Mouse (Mus musculus) brain, adult 2 months (tissue): ENCODE measurements around the gene Pkn3.
"Not testable (repeated sequence)": the region's sequence is repeated elsewhere in the genome, so short reads cannot be mapped to it uniquely, and the experiment has no call there.

Experiments used
- DNase-seq: peaks from one replicate; pipeline ENCODE4 v3.0.0; 2011; ENCODE audit warnings: low read depth, low spot score

The Pkn3 gene

GRCm38 (mm10) chr2:30095882-30096527, 18.5 kb downstream of the Pkn3 start:
- peak; percentile 56 for DNase-seq

- no peak for DNase-seq
Measured at GRCm38 (mm10) chr2:30100214-30100613, 22.7 kb downstream of the Pkn3 start.

DNA sequence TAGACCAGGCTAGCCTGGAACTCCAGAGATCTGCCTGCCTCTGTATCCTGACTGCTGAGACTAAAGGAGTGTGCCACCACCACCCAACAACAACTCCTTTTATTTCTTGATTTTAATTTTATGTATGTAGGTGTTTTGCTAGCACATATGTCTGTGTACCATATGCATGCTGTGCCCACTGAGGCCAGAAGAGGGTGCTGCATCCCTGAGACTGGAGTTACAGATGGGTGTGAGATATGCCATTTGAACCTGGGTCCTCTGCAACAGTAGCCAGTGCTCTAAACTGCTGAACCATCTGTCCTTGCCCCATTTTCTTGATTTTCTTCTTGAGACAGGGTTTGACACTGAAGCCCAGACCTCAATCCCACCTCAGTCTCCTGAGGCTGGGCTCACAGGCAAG, 28.9 kb downstream of the Pkn3 start:
- peak; percentile 62 for DNase-seq

DNA sequence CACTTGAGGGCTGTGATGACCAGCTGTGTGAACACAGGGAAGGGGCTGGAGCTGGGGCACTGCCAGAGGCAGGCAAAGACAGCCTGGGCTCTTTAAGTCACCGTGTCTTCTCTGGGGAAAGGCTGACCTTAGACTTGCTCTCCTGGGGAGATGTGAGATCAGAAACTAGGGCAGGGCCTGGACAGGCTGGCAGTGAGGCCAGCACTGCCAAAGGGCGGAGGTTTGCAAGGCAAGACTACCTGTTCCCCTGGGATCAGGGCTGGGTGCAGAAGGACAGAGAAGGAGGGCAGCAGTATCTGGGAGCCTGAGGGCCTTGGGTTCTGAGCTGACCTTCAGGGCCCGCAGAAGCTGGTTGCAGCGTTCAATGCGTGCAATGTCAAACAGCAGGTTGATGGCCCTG, 30.2 kb downstream of the Pkn3 start:
- DNase-seq: no peak

DNA sequence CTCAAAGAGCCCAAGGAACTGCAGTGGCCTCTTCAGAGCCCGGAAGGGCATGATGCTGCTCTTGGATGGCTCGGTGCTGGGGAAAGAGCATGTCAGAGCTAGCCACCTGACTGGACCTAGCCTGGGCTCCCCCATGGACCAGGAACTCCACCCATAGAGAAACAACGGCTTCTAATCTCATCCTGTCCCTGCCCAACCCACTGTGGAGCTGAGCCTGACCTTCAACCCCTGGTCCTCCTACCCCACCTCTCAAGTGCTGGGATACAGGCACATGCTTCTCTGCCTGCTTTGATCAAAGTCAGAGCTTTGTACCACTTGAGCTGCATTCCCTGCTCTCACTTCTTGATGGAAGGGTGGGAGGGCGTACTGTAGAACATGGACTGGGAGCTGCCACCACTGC, 30.8 kb downstream of the Pkn3 start:
- no peak for DNase-seq

DNA sequence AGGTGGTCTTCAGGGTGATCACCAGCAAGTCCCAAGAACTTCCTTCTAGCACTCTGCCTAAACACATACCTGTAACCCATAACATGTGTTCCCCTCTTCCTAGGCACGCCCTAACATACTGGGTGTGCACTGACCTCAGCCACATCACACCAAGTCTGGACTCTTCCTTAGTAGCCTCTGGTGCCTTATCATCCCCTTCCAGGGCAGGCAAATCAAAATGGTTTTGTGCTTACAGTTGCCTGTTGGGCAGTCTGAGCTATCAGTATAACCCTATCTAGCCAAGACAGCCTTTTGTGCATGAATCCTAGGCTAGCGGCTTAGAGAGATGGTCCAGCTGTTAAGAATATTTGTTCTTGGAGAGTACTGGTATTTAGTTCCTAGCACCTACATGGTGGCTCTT, 34.0 kb downstream of the Pkn3 start:
- DNase-seq: no peak

DNA sequence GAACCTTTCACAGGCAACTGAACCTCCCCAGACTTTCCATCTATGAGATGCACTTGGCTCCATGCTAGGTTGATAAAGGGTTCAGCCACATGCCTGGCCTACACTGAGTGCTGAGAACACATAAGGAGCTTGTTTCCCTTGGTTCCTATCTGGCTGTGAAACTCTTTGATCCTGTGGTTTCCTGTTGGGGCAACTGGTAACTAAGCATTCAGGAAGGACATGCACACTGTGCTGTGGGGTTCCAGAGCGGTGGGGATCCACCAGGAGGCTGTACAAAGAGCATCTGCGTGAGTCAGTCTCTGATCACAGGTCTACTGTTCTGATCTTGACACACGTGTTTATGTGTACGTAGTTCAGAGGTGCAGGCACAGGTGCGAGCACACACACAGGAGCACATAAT, 35.1 kb downstream of the Pkn3 start:
- no peak for DNase-seq

GRCm38 (mm10) chr2:30119641-30120051, 42.2 kb downstream of the Pkn3 start:
- peak; percentile 92 for DNase-seq

GRCm38 (mm10) chr2:30120269-30120668, 42.8 kb downstream of the Pkn3 start:
- no peak for DNase-seq

DNA sequence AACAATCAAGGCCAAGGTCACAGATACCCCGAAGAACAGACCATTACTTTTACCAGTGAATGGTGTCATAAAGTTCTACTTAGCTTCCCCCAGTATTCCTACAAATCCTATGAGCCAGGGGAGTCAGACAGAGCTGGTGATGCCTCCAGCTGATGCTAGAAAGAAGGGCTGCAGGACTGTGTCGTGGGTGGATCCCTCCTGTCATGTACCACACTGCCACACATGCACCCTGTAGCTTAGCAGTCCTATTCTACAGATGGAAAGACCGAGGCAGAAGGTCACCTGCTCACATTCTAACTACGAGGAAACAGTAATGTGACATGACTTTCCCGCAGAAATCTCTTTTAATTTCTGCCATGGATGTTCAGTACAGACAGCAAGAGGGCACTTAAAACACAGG, 45.3 kb downstream of the Pkn3 start:
- DNase-seq: peak; percentile 59

GRCm38 (mm10) chr2:30123729-30124471, 46.4 kb downstream of the Pkn3 start:
- DNase-seq: peak; percentile 36

DNA sequence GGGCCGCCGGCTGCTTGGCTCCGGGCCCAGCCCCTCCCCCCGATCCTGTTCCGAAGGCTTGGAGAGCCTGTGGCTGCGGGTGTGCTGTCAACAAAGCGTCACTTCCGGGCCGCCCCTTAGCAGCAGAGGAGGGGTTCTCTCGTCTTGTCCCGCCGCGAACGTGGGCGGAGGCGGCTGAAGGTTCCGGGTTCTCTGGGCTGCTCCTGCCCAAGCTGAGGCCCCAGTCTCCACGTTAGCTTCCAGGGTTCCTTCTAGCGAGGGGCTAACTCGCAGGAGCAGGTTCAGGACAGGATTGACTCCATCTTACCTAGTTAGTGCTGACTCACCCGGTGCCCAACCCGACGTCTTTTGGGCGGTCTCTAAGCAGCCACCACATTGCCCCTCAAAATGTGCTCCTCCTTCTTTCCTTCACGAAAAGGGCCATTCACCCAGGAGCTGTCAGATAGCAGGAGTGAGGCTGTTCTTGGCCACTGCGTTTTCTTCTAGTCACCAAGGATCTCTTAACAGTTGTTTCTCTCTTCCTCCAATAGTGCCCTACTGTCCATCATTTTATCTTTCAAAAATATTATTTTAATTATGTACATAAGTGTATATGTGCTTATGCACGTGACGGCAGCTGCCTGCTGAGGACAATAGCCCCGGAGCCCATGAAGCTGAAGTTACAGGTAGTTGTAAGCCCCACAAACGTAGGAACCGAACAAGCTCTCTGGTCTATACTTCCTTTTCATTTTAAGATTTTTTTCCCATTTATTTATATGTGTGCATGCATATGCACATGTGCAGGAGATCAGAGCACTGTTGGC, 47.2 kb downstream of the Pkn3 start, which contains the start of gene Zer1:
TSS of gene Zer1 (minus strand) at position 114 of the 803 bp plus-strand sequence.
- DNase-seq: peak; percentile 99

- peak; percentile 81 for DNase-seq
Measured at GRCm38 (mm10) chr2:30128789-30129188, 51.3 kb downstream of the Pkn3 start.

DNA sequence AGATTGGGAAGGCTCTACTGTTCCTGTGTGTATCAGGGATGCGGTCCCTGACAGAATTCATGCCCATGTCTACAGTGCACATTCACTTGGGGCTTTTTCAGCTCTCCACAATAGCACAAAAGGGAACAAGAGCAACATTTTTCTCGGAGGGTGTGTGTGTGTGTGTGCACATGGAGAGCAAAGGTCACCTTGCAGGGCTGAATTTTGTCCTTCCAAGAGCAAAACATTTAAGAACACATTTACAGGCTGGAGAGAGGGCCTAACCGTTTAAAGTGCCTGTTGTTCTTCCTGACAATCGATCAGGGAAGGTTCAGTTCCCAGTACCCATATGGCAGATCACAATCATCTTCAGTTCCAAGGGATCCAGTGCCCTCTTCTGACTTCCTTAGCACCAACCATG, 52.7 kb downstream of the Pkn3 start:
- DNase-seq: no peak

- DNase-seq: not testable (repeated sequence)
Measured at GRCm38 (mm10) chr2:30131240-30131639, 53.8 kb downstream of the Pkn3 start.

DNA sequence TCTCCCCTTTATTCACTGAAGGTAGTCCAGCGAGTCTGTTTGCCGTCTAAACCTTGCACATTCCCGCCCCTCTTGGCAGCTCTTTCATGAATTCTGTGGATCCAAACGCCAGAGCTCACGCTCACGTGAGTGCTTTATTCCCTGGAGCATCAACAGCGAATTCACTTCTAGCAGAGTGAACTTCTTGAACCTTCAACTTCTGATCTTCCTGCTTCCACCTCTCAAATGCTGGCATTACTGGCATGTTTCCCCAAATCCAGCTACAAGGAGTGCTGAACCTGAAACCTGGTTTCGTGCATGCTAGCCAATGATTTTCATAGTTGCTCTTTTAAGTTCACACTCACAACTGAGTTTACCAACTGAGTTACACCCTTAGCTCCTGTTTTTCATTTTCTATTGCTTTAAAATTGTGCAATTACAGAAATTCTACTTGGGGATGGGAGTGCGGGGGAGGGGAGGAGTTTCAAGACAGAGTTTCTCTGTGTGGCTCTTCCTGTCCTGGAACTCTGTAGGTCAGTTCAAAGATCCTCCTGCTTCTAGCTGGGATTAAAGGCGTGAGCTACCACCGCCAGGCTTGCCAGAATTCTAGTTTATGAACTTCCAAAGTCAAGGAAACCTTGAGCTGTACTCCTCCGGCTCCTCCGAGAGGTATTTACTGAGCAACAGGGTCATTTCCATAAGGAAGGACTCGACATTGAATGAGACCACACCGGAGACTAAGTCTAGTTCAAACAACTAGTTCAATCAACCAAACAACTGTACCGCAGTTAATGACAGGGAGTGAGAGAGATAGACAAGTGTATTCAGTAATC, 55.5 kb downstream of the Pkn3 start:
- DNase-seq: no peak

GRCm38 (mm10) chr2:30133613-30134377, 56.3 kb downstream of the Pkn3 start, which contains the start of gene Tbc1d13:
Gene Tbc1d13, plus strand, starts transcription at chr2:30133746.
- DNase-seq: peak; percentile 97

- DNase-seq: no peak
Measured at GRCm38 (mm10) chr2:30134378-30134711, 56.9 kb downstream of the Pkn3 start.

GRCm38 (mm10) chr2:30134928-30135620, 57.6 kb downstream of the Pkn3 start:
- no peak for DNase-seq

DNA sequence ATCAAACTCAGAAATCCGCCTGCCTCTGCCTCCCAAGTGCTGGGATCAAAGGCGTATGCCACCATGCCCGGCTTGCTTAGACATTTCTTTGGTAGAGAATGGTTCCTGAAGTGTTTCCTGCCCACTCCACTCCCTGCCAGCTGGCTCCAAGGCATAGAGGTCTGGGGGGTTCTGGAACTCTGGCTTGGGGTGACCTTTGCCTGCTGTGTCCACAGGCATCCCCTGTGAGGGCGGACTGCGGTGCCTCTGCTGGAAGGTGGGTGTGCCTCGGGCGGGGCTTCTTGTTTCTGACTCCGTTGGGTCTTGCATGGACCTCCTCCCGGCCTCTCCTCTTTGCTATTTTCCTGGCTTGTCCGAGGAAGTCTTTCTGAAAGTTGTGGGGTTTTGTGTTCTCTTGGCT, 59.0 kb downstream of the Pkn3 start:
- DNase-seq: no peak
